Mouse (Mus musculus): ENCODE measurements at regions not wholly inside any gene's neighbourhood (a gene's known extent, or its start where the extent isn't known, plus 50 kb on each side); places are given as distances from the start of the nearest gene placed in this dataset.

DNA sequence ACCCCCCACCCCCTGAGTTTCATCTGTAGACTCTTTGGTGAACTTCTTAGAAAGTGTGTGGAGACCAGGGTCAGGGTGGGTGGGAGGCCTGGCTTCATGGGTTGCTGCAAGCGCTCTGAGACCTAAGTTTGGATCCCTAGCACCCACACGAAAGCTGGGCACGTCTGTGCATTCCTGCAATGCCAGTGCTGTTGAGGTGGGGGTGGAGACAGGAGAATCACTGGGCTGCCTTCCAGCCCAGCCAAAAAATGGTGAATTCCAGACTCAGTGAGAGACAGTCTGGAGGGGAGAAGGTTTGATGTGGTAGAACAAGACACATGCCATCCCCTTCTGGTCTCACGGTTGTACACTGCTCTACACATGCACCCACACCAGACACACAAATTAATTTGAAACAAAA, 113.8 kb downstream of the Gadd45g start:
- DNase-seq (ENCODE audit: low spot score) = no peak
- no peak for ATAC-seq (ENCODE audit: insufficient read depth, low FRiP score, low TSS enrichment)
- H3K9ac ChIP-seq (ENCODE audit: low read length) = no peak overlapping the region
- no peak overlapping the region for H3K27ac ChIP-seq (ENCODE audit: low read depth, low read length)
- peaks cover 8% of the 10 kb centered on the region for H3K4me1 ChIP-seq (ENCODE audit: control insufficient read depth, insufficient read depth, low read length)
- no peaks in the 10 kb centered on the region for H3K27me3 ChIP-seq (ENCODE audit: control insufficient read depth, insufficient read depth, low read length)
- H3K4me2 ChIP-seq (ENCODE audit: low read depth) = no peak overlapping the region
- H3K9me3 ChIP-seq (ENCODE audit: control insufficient read depth, low read length) = no peaks in the 10 kb centered on the region
- 96% methylated on average over 4 of the region's 4 CpGs for WGBS
- H3K36me3 ChIP-seq (ENCODE audit: control insufficient read depth, insufficient read depth, low read length) = no peaks in the 10 kb centered on the region
- H3K4me3 ChIP-seq (ENCODE audit: low read depth, low read length) = no peak overlapping the region

GRCm38 (mm10) chr13:51962191-51962611, 115.7 kb downstream of the Gadd45g start:
- H3K9me3 ChIP-seq (ENCODE audit: control insufficient read depth, low read length) = no peaks in the 10 kb centered on the region
- no peak overlapping the region for H3K9ac ChIP-seq (ENCODE audit: low read length)
- DNase-seq (ENCODE audit: low spot score) (no peak), ATAC-seq (ENCODE audit: insufficient read depth, low FRiP score, low TSS enrichment) (no peak)
- no peaks in the 10 kb centered on the region for H3K36me3 ChIP-seq (ENCODE audit: control insufficient read depth, insufficient read depth, low read length)
- H3K4me2 ChIP-seq (ENCODE audit: low read depth) = no peak overlapping the region
- H3K4me3 ChIP-seq (ENCODE audit: low read depth, low read length) = no peak overlapping the region
- WGBS = 56% methylated on average over 8 of the region's 8 CpGs
- H3K27me3 ChIP-seq (ENCODE audit: control insufficient read depth, insufficient read depth, low read length) = no peaks in the 10 kb centered on the region
- no peak overlapping the region for H3K27ac ChIP-seq (ENCODE audit: low read depth, low read length)
- H3K4me1 ChIP-seq (ENCODE audit: control insufficient read depth, insufficient read depth, low read length) = peaks cover 8% of the 10 kb centered on the region

GRCm38 (mm10) chr13:51962676-51963075, 116.2 kb downstream of the Gadd45g start:
- no peak overlapping the region for H3K4me2 ChIP-seq (ENCODE audit: low read depth)
- 0 out of 2 replicates have a peak overlapping the region, but pooled peaks have one; percentile 14 for H3K27ac ChIP-seq (ENCODE audit: low read depth, low read length)
- DNase-seq (ENCODE audit: low spot score) (peak; percentile 41), ATAC-seq (ENCODE audit: insufficient read depth, low FRiP score, low TSS enrichment) (no peak; the same call in 1 of the 2 replicates)
- H3K4me3 ChIP-seq (ENCODE audit: low read depth, low read length) = no peak overlapping the region
- no peak overlapping the region for H3K9ac ChIP-seq (ENCODE audit: low read length)
- H3K4me1 ChIP-seq (ENCODE audit: control insufficient read depth, insufficient read depth, low read length) = peaks cover 8% of the 10 kb centered on the region
- WGBS = 15% methylated on average over 5 of the region's 5 CpGs
- H3K36me3 ChIP-seq (ENCODE audit: control insufficient read depth, insufficient read depth, low read length) = no peaks in the 10 kb centered on the region
- no peaks in the 10 kb centered on the region for H3K9me3 ChIP-seq (ENCODE audit: control insufficient read depth, low read length)
- H3K27me3 ChIP-seq (ENCODE audit: control insufficient read depth, insufficient read depth, low read length) = no peaks in the 10 kb centered on the region

DNA sequence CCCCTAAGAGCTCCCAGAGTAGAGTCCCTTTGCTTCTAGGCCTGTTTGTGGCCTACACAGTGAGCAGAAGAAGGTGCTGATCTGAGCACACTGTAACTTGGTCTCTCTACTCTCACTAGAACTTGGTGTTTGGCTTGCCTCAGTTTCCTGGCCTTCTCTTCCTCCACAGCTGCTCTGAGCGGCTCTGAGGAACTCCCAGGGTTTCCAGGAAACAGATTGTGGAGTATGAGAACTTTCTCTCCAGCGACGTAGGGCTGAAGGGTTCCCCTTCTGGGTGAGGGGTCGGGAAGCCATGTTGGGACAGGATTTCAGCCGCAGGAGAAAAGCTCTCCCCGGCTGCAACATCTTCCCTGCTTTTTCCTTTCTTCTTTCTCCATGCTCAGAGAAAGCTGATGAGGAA, 117.5 kb downstream of the Gadd45g start:
- Histone ChIP-seq H3K9me3 (ENCODE audit: control insufficient read depth, low read length) (no peaks in the 10 kb centered on the region), H3K4me2 (ENCODE audit: low read depth) (no peak overlapping the region), H3K27ac (ENCODE audit: low read depth, low read length) (no peak overlapping the region), H3K9ac (ENCODE audit: low read length) (no peak overlapping the region), H3K27me3 (ENCODE audit: control insufficient read depth, insufficient read depth, low read length) (no peaks in the 10 kb centered on the region), H3K4me1 (ENCODE audit: control insufficient read depth, insufficient read depth, low read length) (peaks cover 8% of the 10 kb centered on the region), H3K36me3 (ENCODE audit: control insufficient read depth, insufficient read depth, low read length) (no peaks in the 10 kb centered on the region), H3K4me3 (ENCODE audit: low read depth, low read length) (no peak overlapping the region)
- 84% methylated on average over 6 of the region's 6 CpGs for WGBS
- no peak for DNase-seq (ENCODE audit: low spot score)
- ATAC-seq (ENCODE audit: insufficient read depth, low FRiP score, low TSS enrichment) = no peak

DNA sequence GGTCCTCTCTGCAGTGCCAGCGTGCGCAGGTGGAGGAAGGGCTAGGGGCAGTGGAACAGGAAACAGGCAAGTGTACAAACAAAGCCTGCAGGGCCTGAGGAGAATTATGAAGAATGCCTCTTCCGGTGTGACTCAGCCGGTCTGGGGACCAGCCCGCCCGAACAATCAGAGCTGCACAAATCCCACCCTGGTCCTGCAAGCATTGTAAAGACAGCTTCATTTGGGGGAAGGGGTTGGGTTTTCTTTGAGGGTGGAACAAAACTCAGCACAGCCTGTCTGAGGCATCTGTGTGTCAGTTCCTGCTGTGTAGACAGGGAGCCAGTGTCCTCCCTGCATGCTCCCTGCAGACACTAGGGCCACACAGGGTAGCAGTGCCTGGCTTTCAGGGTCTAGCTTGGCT, 117.9 kb downstream of the Gadd45g start:
- Histone ChIP-seq H3K27me3 (ENCODE audit: control insufficient read depth, insufficient read depth, low read length) (no peaks in the 10 kb centered on the region), H3K4me2 (ENCODE audit: low read depth) (no peak overlapping the region), H3K9ac (ENCODE audit: low read length) (no peak overlapping the region), H3K27ac (ENCODE audit: low read depth, low read length) (no peak overlapping the region), H3K36me3 (ENCODE audit: control insufficient read depth, insufficient read depth, low read length) (no peaks in the 10 kb centered on the region), H3K4me3 (ENCODE audit: low read depth, low read length) (no peak overlapping the region), H3K9me3 (ENCODE audit: control insufficient read depth, low read length) (no peaks in the 10 kb centered on the region), H3K4me1 (ENCODE audit: control insufficient read depth, insufficient read depth, low read length) (peaks cover 8% of the 10 kb centered on the region)
- WGBS = 53% methylated on average over 6 of the region's 6 CpGs
- no peak for DNase-seq (ENCODE audit: low spot score)
- ATAC-seq (ENCODE audit: insufficient read depth, low FRiP score, low TSS enrichment) = no peak

- Histone ChIP-seq H3K36me3 (ENCODE audit: control insufficient read depth, insufficient read depth, low read length) (no peaks in the 10 kb centered on the region), H3K27ac (ENCODE audit: low read depth, low read length) (no peak overlapping the region)
These were observed 118.4 kb downstream of the Gadd45g start for GRCm38 (mm10) chr13:51964921-51965320.

DNA sequence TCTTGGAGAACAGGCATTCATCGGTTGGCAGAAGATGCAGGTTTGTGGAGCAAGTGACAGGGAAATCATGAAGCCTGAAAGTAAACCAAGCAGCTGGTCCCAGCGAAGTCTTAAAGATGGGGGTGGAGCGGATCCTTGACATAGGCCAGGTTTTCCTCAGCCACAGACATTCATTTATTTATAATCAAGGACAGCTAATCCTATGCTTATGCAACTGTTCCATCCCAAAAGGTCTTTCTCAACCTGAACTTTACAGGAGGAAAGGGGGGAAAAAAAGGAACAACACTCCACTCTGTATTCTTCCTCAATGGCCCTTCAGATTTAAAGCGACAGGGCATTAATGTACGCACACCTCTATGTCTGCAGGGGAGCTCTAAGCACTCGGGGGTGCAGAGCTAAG, 121.6 kb downstream of the Gadd45g start:
- H3K27ac ChIP-seq (ENCODE audit: low read depth, low read length) = no peak overlapping the region
- no peak overlapping the region for H3K4me3 ChIP-seq (ENCODE audit: low read depth, low read length)
- no peak overlapping the region for H3K9ac ChIP-seq (ENCODE audit: low read length)
- no peak overlapping the region for H3K4me2 ChIP-seq (ENCODE audit: low read depth)
- no peaks in the 10 kb centered on the region for H3K9me3 ChIP-seq (ENCODE audit: control insufficient read depth, low read length)
- WGBS = 85% methylated on average over 6 of the region's 6 CpGs
- H3K27me3 ChIP-seq (ENCODE audit: control insufficient read depth, insufficient read depth, low read length) = no peaks in the 10 kb centered on the region
- no peak for DNase-seq (ENCODE audit: low spot score)
- peaks cover 2% of the 10 kb centered on the region; the same call in 1 of the 2 replicates for H3K4me1 ChIP-seq (ENCODE audit: control insufficient read depth, insufficient read depth, low read length)
- ATAC-seq (ENCODE audit: insufficient read depth, low FRiP score, low TSS enrichment) = no peak
- no peaks in the 10 kb centered on the region for H3K36me3 ChIP-seq (ENCODE audit: control insufficient read depth, insufficient read depth, low read length)

More at GRCm38 (mm10) chr13:51964921-51965320, 118.4 kb downstream of the Gadd45g start:
- Histone ChIP-seq H3K9ac (ENCODE audit: low read length) (no peak overlapping the region), H3K4me3 (ENCODE audit: low read depth, low read length) (no peak overlapping the region), H3K4me2 (ENCODE audit: low read depth) (no peak overlapping the region), H3K4me1 (ENCODE audit: control insufficient read depth, insufficient read depth, low read length) (peaks cover 8% of the 10 kb centered on the region), H3K27me3 (ENCODE audit: control insufficient read depth, insufficient read depth, low read length) (no peaks in the 10 kb centered on the region), H3K9me3 (ENCODE audit: control insufficient read depth, low read length) (no peaks in the 10 kb centered on the region)
- DNase-seq (ENCODE audit: low spot score) (no peak), ATAC-seq (ENCODE audit: insufficient read depth, low FRiP score, low TSS enrichment) (no peak)
- 69% methylated on average over 2 of the region's 2 CpGs for WGBS

DNA sequence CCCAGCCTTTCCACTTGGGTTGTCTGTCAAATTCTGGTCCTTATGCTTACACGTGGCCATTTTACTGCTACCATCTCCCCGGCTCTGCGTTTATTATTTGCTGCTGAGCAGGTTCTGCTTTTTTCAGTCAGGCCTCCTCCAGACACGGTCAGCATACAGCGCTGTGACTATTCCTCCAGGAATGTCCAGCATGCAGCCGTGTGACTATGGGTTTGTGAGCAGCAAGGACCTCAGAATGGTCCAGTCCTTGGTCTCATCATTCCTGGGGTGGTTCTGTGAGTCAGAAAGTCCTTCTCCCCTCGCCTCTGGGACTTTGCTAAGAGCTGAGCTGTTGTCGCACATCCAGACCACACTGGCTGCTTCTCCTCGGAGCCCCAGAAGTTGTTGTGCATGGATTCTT, 122.3 kb downstream of the Gadd45g start:
- H3K4me3 ChIP-seq (ENCODE audit: low read depth, low read length) = no peak overlapping the region
- no peak overlapping the region for H3K27ac ChIP-seq (ENCODE audit: low read depth, low read length)
- 77% methylated on average over 9 of the region's 9 CpGs for WGBS
- no peaks in the 10 kb centered on the region for H3K36me3 ChIP-seq (ENCODE audit: control insufficient read depth, insufficient read depth, low read length)
- H3K9ac ChIP-seq (ENCODE audit: low read length) = no peak overlapping the region
- H3K4me1 ChIP-seq (ENCODE audit: control insufficient read depth, insufficient read depth, low read length) = 0 out of 2 replicates have a peak, but pooled peaks cover 2% of the 10 kb centered on the region
- no peak overlapping the region for H3K4me2 ChIP-seq (ENCODE audit: low read depth)
- no peaks in the 10 kb centered on the region for H3K9me3 ChIP-seq (ENCODE audit: control insufficient read depth, low read length)
- no peaks in the 10 kb centered on the region for H3K27me3 ChIP-seq (ENCODE audit: control insufficient read depth, insufficient read depth, low read length)
- DNase-seq (ENCODE audit: low spot score) = no peak
- ATAC-seq (ENCODE audit: insufficient read depth, low FRiP score, low TSS enrichment) = no peak

DNA sequence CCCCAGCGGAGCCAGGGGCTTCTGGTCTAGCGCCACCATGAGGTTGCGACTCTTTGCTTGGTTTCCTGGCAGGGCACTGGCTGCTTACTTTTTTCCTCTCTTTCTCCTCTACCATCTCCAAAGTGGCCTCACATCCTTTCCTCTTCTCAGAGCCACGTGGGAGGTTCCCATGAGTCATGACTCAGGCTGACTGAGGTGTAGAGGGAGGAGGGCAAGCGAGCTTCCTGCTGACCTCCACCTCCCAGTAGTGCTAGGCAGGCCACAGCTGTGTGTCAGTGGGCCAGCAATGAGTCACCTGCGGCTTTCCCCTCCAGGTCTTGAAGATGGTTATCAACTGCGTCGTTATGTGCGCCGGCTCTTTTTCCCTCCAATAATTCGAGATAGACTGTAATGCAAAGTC, 123.6 kb downstream of the Gadd45g start:
- H3K4me2 ChIP-seq (ENCODE audit: low read depth) = no peak overlapping the region
- H3K4me1 ChIP-seq (ENCODE audit: control insufficient read depth, insufficient read depth, low read length) = no peaks in the 10 kb centered on the region
- H3K27me3 ChIP-seq (ENCODE audit: control insufficient read depth, insufficient read depth, low read length) = no peaks in the 10 kb centered on the region
- H3K9me3 ChIP-seq (ENCODE audit: control insufficient read depth, low read length) = no peaks in the 10 kb centered on the region
- WGBS = 88% methylated on average over 11 of the region's 11 CpGs
- DNase-seq (ENCODE audit: low spot score) (no peak), ATAC-seq (ENCODE audit: insufficient read depth, low FRiP score, low TSS enrichment) (no peak)
- H3K36me3 ChIP-seq (ENCODE audit: control insufficient read depth, insufficient read depth, low read length) = no peaks in the 10 kb centered on the region
- no peak overlapping the region for H3K9ac ChIP-seq (ENCODE audit: low read length)
- no peak overlapping the region for H3K27ac ChIP-seq (ENCODE audit: low read depth, low read length)
- H3K4me3 ChIP-seq (ENCODE audit: low read depth, low read length) = no peak overlapping the region
